Mouse (Mus musculus) brain, embryonic 14.5 days (tissue): ENCODE data around the gene Smim22.

Source experiments
- CTCF ChIP-seq: fragments of 200-500 bp; IDR thresholded peaks from 2 replicates; pipeline ENCODE4 v1.5.1; 2012; ENCODE audit warnings: inconsistent platforms, mild to moderate bottlenecking, moderate library complexity, borderline replicate concordance; ENCODE audit not compliant: insufficient read depth, insufficient read length; ENCODE audit errors: extremely low read depth
- POLR2A ChIP-seq: fragments of 200-500 bp; IDR thresholded peaks from 2 replicates; pipeline ENCODE4 v1.6.1; 2012; ENCODE audit warnings: mild to moderate bottlenecking, inconsistent platforms, borderline replicate concordance; ENCODE audit not compliant: poor library complexity, insufficient read depth, insufficient read length, severe bottlenecking; ENCODE audit errors: extremely low read depth

- TF ChIP-seq POLR2A = no peak
- no peak for TF ChIP-seq CTCF
These were observed 988 bp downstream of the Smim22 start for GRCm38 (mm10) chr16:5008076-5008475.
